Mouse (Mus musculus): Measurements from ENCODE around the gene Slc2a4. TPM values are rescaled to one million over a fixed set of nuclear protein-coding genes. Genes with fewer than 3 reads are reported as not detected.

The Slc2a4 gene
- polyA plus RNA-seq, 1 experiment, result 1.9 TPM

DNA sequence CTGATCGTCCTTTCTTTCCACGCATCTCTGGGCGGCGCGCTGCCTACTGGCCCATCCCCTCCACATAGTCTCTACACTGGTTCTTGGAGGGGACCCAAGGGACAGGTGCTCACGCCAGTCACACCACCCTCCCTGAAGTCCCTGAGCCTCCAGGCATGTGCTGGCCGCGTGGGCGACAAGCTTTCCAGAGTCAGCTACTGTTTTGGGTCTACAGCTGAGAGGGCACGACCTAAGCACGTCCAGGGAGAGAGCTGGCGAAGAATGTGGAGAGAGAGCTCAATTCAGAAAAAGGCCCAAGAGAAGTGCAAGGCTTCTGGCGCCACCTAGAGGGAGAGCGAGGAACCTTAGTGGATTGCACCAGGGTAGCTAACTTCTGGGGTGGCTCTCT, 769 bp upstream of the Slc2a4 start:
- TF ChIP-seq POLR2A (IDR thresholded peaks at IDR 0.05; ENCODE audit: control insufficient read depth, low read depth, low read length) (no peak), CTCF (IDR thresholded peaks at IDR 0.05; ENCODE audit: control insufficient read depth, insufficient read depth, insufficient replicate concordance, low read depth, low read length) (peak; percentile 82; the same call in 1 of the 2 replicates)

GRCm38 (mm10) chr11:69947337-69948065, 487 bp downstream of the Slc2a4 start:
- no peak overlapping the region for H3K27ac ChIP-seq (ENCODE audit: control insufficient read depth, insufficient read depth, low read depth, low read length)

More for the DNA sequence above, 769 bp upstream of the Slc2a4 start:
- Histone ChIP-seq H3K27me3 (ENCODE audit: control insufficient read depth, insufficient read depth, low read length) (no peaks in the 10 kb centered on the region), H3K36me3 (ENCODE audit: control insufficient read depth, insufficient read depth, low read length) (no peaks in the 10 kb centered on the region), H3K27ac (ENCODE audit: control insufficient read depth, insufficient read depth, low read depth, low read length) (no peak overlapping the region), H3K4me3 (ENCODE audit: control insufficient read depth, low read depth, low read length) (peak overlapping the region; percentile 37), H3K4me1 (ENCODE audit: control insufficient read depth, insufficient read depth, low read length) (peaks cover 18% of the 10 kb centered on the region)

DNA sequence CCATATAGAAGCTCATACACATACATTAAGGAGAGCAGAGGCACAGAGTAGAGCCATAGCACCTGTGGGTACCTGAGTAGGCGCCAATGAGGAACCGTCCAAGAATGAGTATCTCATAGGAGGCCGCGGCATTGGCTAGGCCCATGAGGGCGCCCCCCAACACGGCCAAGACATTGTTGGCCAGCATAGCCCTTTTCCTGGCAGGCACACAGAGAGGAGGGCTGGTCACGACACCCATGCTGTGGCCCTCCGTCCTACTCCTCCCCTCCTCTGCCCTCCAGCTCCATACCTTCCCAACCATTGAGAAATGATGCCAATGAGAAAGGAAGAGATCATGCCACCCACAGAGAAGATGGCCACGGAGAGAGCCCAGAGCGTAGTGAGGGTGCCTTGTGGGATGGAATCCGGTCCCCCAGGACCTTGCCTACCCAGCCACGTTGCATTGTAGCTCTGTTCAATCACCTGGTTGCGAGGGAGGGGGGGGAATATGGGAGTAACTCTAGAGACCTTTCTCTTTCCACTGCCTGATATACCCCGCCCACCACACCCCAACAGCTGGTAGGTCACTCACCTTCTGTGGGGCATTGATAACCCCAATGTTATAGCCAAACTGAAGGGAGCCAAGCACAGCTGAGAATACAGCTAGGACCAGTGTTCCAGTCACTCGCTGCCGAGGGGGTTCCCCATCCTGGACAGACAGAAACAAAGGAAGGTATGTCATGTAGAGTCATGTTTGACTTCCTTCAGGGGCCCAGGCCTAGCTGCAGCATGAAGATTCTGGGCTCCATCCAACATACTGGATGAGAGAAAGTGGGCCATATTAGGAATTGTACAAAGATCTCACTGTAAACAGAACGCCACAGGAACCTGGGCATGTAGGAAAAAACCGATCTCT, 1.7 kb downstream of the Slc2a4 start:
- no peak overlapping the region for H3K27ac ChIP-seq (ENCODE audit: control insufficient read depth, insufficient read depth, low read depth, low read length)
- TF ChIP-seq POLR2A (IDR thresholded peaks at IDR 0.05; ENCODE audit: control insufficient read depth, low read depth, low read length) (no peak), CTCF (IDR thresholded peaks at IDR 0.05; ENCODE audit: control insufficient read depth, insufficient read depth, insufficient replicate concordance, low read depth, low read length) (no peak)
- H3K27me3 ChIP-seq (ENCODE audit: control insufficient read depth, insufficient read depth, low read length), result no peaks in the 10 kb centered on the region
- H3K36me3 ChIP-seq (ENCODE audit: control insufficient read depth, insufficient read depth, low read length), result no peaks in the 10 kb centered on the region
- H3K4me1 ChIP-seq (ENCODE audit: control insufficient read depth, insufficient read depth, low read length), result peaks cover 18% of the 10 kb centered on the region
- no peak overlapping the region for H3K4me3 ChIP-seq (ENCODE audit: control insufficient read depth, low read depth, low read length)

More at GRCm38 (mm10) chr11:69947337-69948065, 487 bp downstream of the Slc2a4 start:
- Histone ChIP-seq H3K4me1 (ENCODE audit: control insufficient read depth, insufficient read depth, low read length) (peaks cover 18% of the 10 kb centered on the region), H3K36me3 (ENCODE audit: control insufficient read depth, insufficient read depth, low read length) (no peaks in the 10 kb centered on the region), H3K4me3 (ENCODE audit: control insufficient read depth, low read depth, low read length) (peak overlapping the region; percentile 50), H3K27me3 (ENCODE audit: control insufficient read depth, insufficient read depth, low read length) (no peaks in the 10 kb centered on the region)
- no peak for TF ChIP-seq POLR2A (IDR thresholded peaks at IDR 0.05; ENCODE audit: control insufficient read depth, low read depth, low read length)
- TF ChIP-seq CTCF (IDR thresholded peaks at IDR 0.05; ENCODE audit: control insufficient read depth, insufficient read depth, insufficient replicate concordance, low read depth, low read length), result no peak

DNA sequence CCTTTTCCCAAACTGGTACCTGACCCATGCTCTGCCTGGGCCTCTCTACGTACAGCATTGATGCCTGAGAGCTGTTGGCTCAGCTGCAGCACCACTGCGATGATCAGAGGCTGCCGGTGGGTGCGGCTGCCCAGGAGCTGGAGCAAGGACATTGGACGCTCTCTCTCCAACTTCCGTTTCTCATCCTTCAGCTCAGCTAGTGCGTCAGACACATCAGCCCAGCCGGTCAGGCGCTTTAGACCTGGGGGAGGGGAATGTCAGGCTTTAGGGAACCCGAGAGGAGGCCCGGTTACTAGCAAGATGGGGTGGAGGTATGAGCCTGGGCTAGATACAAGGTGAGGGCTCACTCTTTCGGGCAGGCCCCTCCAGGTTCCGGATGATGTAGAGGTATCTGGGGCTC, 2.8 kb downstream of the Slc2a4 start:
- peaks cover 20% of the 10 kb centered on the region for H3K4me1 ChIP-seq (ENCODE audit: control insufficient read depth, insufficient read depth, low read length)
- no peak overlapping the region for H3K4me3 ChIP-seq (ENCODE audit: control insufficient read depth, low read depth, low read length)
- no peaks in the 10 kb centered on the region for H3K27me3 ChIP-seq (ENCODE audit: control insufficient read depth, insufficient read depth, low read length)
- H3K27ac ChIP-seq (ENCODE audit: control insufficient read depth, insufficient read depth, low read depth, low read length), result no peak overlapping the region
- H3K36me3 ChIP-seq (ENCODE audit: control insufficient read depth, insufficient read depth, low read length), result peaks cover 3% of the 10 kb centered on the region
- TF ChIP-seq CTCF (IDR thresholded peaks at IDR 0.05; ENCODE audit: control insufficient read depth, insufficient read depth, insufficient replicate concordance, low read depth, low read length), result no peak
- no peak for TF ChIP-seq POLR2A (IDR thresholded peaks at IDR 0.05; ENCODE audit: control insufficient read depth, low read depth, low read length)

- H3K4me3 ChIP-seq (ENCODE audit: control insufficient read depth, low read depth, low read length), result no peak overlapping the region
Measured at GRCm38 (mm10) chr11:69940962-69941361, 7.0 kb downstream of the Slc2a4 start.

DNA sequence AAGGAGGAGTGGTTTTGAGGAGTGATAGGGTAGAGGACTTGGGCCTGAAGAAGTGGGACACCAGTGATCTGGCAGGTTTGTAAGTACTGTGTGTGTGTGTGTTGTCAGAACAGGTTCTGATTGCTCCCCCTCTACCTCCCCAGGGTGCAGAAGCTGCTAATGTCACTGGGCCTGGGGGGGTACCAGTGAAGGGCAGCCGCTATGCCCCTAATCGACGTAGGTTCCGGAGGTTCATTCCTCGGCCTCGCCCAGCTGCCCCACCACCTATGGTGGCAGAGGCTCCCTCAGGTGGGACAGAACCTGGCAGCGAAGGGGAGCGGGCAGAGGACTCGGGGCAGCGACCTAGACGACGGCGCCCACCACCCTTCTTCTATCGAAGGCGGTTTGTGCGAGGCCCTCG, 8.3 kb downstream of the Slc2a4 start:
- Histone ChIP-seq H3K4me1 (ENCODE audit: control insufficient read depth, insufficient read depth, low read length) (peaks cover 6% of the 10 kb centered on the region), H3K27ac (ENCODE audit: control insufficient read depth, insufficient read depth, low read depth, low read length) (no peak overlapping the region), H3K4me3 (ENCODE audit: control insufficient read depth, low read depth, low read length) (no peak overlapping the region), H3K36me3 (ENCODE audit: control insufficient read depth, insufficient read depth, low read length) (peaks cover 5% of the 10 kb centered on the region), H3K27me3 (ENCODE audit: control insufficient read depth, insufficient read depth, low read length) (no peaks in the 10 kb centered on the region)
- TF ChIP-seq CTCF (IDR thresholded peaks at IDR 0.05; ENCODE audit: control insufficient read depth, insufficient read depth, insufficient replicate concordance, low read depth, low read length), result no peak
- no peak for TF ChIP-seq POLR2A (IDR thresholded peaks at IDR 0.05; ENCODE audit: control insufficient read depth, low read depth, low read length)

More at GRCm38 (mm10) chr11:69940962-69941361, 7.0 kb downstream of the Slc2a4 start:
- TF ChIP-seq POLR2A (IDR thresholded peaks at IDR 0.05; ENCODE audit: control insufficient read depth, low read depth, low read length) (no peak), CTCF (IDR thresholded peaks at IDR 0.05; ENCODE audit: control insufficient read depth, insufficient read depth, insufficient replicate concordance, low read depth, low read length) (no peak)
- Histone ChIP-seq H3K36me3 (ENCODE audit: control insufficient read depth, insufficient read depth, low read length) (peaks cover 5% of the 10 kb centered on the region), H3K4me1 (ENCODE audit: control insufficient read depth, insufficient read depth, low read length) (peaks cover 6% of the 10 kb centered on the region), H3K27me3 (ENCODE audit: control insufficient read depth, insufficient read depth, low read length) (no peaks in the 10 kb centered on the region), H3K27ac (ENCODE audit: control insufficient read depth, insufficient read depth, low read depth, low read length) (no peak overlapping the region)

- Histone ChIP-seq H3K27me3 (ENCODE audit: control insufficient read depth, insufficient read depth, low read length) (no peaks in the 10 kb centered on the region), H3K4me3 (ENCODE audit: control insufficient read depth, low read depth, low read length) (no peak overlapping the region), H3K27ac (ENCODE audit: control insufficient read depth, insufficient read depth, low read depth, low read length) (no peak overlapping the region), H3K4me1 (ENCODE audit: control insufficient read depth, insufficient read depth, low read length) (peaks cover 8% of the 10 kb centered on the region), H3K36me3 (ENCODE audit: control insufficient read depth, insufficient read depth, low read length) (peaks cover 5% of the 10 kb centered on the region)
- no peak for TF ChIP-seq POLR2A (IDR thresholded peaks at IDR 0.05; ENCODE audit: control insufficient read depth, low read depth, low read length)
- no peak for TF ChIP-seq CTCF (IDR thresholded peaks at IDR 0.05; ENCODE audit: control insufficient read depth, insufficient read depth, insufficient replicate concordance, low read depth, low read length)
Measured at GRCm38 (mm10) chr11:69939181-69939580, 8.8 kb downstream of the Slc2a4 start.

Data from testis, adult 2 months (tissue).